Mouse (Mus musculus): Measurements from ENCODE around the gene Bmper. TPM values are rescaled to one million over a fixed set of nuclear protein-coding genes. Genes with fewer than 3 reads are reported as not detected.

Bmper gene
- not detected for polyA plus RNA-seq (2017; shearing (Covaris generic))

- no peak for ATAC-seq
Measured at GRCm38 (mm10) chr9:23222841-23223548, at the start of gene Bmper. Gene Bmper (plus strand): TSS chr9:23223076.

GRCm38 (mm10) chr9:23177476-23177875, 45.4 kb upstream of the Bmper start:
- no peak for ATAC-seq

GRCm38 (mm10) chr9:23187181-23187580, 35.7 kb upstream of the Bmper start:
- ATAC-seq: no peak

GRCm38 (mm10) chr9:23188136-23188535, 34.7 kb upstream of the Bmper start:
- no peak for ATAC-seq

GRCm38 (mm10) chr9:23190950-23191349, 31.9 kb upstream of the Bmper start:
- ATAC-seq: no peak

- ATAC-seq: no peak
Measured at GRCm38 (mm10) chr9:23191431-23191830, 31.4 kb upstream of the Bmper start.

GRCm38 (mm10) chr9:23192567-23193331, 30.1 kb upstream of the Bmper start:
- ATAC-seq: no peak

GRCm38 (mm10) chr9:23198996-23199395, 23.9 kb upstream of the Bmper start:
- no peak for ATAC-seq

GRCm38 (mm10) chr9:23199841-23200240, 23.0 kb upstream of the Bmper start:
- ATAC-seq: no peak

GRCm38 (mm10) chr9:23200828-23201227, 22.0 kb upstream of the Bmper start:
- ATAC-seq: no peak

- no peak for ATAC-seq
Measured at GRCm38 (mm10) chr9:23202431-23202830, 20.4 kb upstream of the Bmper start.

- ATAC-seq: no peak
Measured at GRCm38 (mm10) chr9:23204339-23205288, 18.3 kb upstream of the Bmper start.

- no peak for ATAC-seq
Measured at GRCm38 (mm10) chr9:23205304-23205703, 17.6 kb upstream of the Bmper start.

GRCm38 (mm10) chr9:23205757-23206156, 17.1 kb upstream of the Bmper start:
- no peak for ATAC-seq

- ATAC-seq: no peak
Measured at GRCm38 (mm10) chr9:23206181-23206580, 16.7 kb upstream of the Bmper start.

- no peak for ATAC-seq
Measured at GRCm38 (mm10) chr9:23212303-23212702, 10.6 kb upstream of the Bmper start.

- no peak for ATAC-seq
Measured at GRCm38 (mm10) chr9:23219754-23220153, 3.1 kb upstream of the Bmper start.

GRCm38 (mm10) chr9:23221976-23222375, 900 bp upstream of the Bmper start:
- ATAC-seq: no peak

GRCm38 (mm10) chr9:23222492-23222840, 410 bp upstream of the Bmper start:
- no peak for ATAC-seq

- ATAC-seq: no peak
Measured at GRCm38 (mm10) chr9:23223549-23224077, 737 bp downstream of the Bmper start.

GRCm38 (mm10) chr9:23233464-23234121, 10.7 kb downstream of the Bmper start:
- no peak for ATAC-seq

GRCm38 (mm10) chr9:23235368-23236002, 12.6 kb downstream of the Bmper start:
- ATAC-seq: no peak

All from activated CD4-positive, CD25-positive, alpha-beta regulatory T cell, adult 4 months (primary cell).